Mouse (Mus musculus) ovary, postnatal 10 days (tissue): ENCODE measurements around the gene Crisp1.

Experiments
- DNase-seq: peaks from one replicate; pipeline ENCODE4 v3.0.0; 2022; ENCODE audit warnings: low spot score

Gene Crisp1

GRCm38 (mm10) chr17:40319062-40319461, at the start of gene Crisp1:
Gene Crisp1, minus strand, starts transcription at chr17:40319207.
- DNase-seq: no peak

GRCm38 (mm10) chr17:40342497-40343009, 23.5 kb upstream of the Crisp1 start:
- DNase-seq: no peak

- DNase-seq: no peak
Measured at GRCm38 (mm10) chr17:40285435-40285834, 33.6 kb downstream of the Crisp1 start.

- DNase-seq: no peak
Measured at GRCm38 (mm10) chr17:40275519-40275918, 43.5 kb downstream of the Crisp1 start.

- DNase-seq: no peak
Measured at GRCm38 (mm10) chr17:40274906-40275470, 44.0 kb downstream of the Crisp1 start.

GRCm38 (mm10) chr17:40252487-40252886, 66.5 kb downstream of the Crisp1 start:
- no peak for DNase-seq
